Mouse (Mus musculus) gastrocnemius, adult 8-10 months (tissue): ENCODE results near the gene Srprb. TPM values are rescaled to one million over a fixed set of nuclear protein-coding genes. Genes with fewer than 3 reads are reported as not detected.

Experiments
- DNase-seq, 2 experiments: peaks; one replicate each; pipeline ENCODE4 v3.0.0; 2022; ENCODE audit warnings: low spot score in 2 of 2
- total RNA-seq, 4 experiments: library from RNA; stranded (reverse); gene quantifications; 2 replicates each; pipeline ENCODE4 v1.2.4; 2022

Gene Srprb
- total RNA-seq = 10 to 100 TPM; 15.1 to 18.3 (median 16.9) TPM

DNA sequence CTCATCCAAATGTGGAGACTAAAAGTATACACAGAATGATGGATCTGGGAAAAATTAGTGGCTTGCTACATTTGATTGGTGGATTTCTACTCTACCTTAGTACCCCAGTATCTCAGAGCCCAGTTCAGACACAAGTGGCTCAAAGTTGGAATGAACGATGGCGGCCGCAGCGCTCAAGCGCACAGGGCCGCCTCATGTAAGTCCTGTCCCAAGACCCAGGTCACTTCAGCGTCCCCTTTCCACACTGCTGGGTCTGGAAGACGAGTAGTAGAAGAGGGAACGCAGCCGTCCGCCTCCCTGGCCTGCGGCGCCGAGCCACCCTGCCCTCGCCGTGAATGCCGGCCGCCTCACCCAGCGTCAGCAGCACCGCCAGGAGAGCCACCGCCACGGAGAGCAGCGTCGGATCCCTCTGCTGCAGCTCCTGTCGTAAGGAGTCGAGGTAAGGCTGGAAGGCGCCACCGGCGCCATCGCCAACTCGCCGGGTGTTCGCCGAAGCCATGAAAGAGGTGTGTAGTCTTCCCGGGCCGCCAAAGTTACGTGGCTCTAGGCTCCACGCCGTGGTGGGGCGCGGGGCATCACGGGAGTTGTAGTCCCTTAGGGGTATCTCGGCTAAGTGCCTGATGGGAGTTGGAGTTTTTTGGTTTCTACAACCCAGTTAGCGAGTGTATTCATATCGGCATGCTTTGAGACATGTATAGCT is at the start of gene Srprb:
Gene Srprb (minus strand): TSS at position 577 of the 700 bp plus-strand sequence.
- DNase-seq = peak; percentile 85 to 88

DNA sequence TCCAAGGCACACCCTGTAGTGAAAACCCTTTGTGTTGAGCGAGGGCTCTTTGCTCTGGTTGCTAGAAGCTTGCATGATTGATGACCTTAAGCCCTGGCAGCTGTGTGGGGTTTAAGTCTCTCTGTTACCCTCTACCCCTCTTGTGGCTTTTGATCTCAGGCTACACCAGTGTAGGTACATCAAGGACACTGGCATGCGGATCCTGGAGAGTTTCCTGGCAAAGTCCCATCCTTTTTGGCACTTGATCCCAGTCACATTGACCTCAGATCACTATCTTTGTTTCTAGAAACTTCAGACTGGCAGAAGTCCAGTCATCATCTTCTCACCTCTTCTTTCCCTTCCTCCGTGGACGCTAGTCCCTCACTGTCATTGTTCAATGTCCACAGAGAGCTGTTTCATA is 46.7 kb upstream of the Srprb start:
- DNase-seq = no peak

DNA sequence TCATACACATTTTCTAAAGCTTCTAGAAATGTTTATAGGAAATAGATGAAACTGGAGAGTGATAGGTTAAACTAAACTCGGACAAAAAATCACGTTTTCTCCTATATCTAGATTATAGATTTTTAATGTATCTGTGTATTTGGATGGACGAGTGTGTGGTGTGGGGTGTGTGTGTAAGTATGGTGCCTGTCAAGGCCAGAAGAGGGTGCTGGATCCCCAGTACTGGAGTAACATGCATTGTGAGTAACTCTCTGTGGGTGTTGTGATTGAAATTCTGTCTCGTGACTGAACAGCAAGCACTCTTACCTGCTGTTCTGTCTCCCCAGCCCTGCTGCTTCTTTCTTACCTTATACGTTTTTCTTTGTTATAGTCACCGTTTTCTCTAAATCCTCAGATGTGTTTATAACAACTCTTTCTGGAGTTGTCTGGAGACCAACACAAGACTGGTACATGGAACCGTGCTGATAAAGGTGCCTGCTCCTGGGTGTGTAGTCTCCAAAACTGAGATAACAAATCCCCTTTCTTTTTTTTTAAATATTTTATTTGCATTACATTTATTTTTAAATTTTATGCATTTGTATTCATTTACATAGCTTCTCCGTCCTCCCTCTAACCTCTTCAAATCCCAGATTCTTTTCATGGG is 44.7 kb upstream of the Srprb start:
- DNase-seq = no peak

DNA sequence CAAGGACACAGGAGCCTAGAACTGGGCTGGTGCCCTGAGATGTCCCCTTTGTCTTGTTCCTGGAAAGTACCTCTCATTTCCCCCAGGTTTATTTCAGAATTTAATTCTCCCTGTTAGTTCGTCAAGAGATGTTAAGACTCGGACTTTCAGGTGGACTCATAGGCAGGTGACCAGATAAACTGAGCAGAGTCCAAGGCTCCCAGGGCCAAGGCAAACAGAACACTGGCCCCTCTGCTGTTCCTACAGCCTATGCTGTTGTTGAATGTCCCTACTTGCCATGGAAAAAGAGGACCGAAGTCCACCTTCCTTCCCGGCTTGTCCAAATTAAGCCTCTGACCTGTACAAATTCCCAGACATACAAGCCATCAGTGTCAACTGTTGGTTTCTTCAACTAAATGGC is 41.7 kb upstream of the Srprb start:
- no peak for DNase-seq

DNA sequence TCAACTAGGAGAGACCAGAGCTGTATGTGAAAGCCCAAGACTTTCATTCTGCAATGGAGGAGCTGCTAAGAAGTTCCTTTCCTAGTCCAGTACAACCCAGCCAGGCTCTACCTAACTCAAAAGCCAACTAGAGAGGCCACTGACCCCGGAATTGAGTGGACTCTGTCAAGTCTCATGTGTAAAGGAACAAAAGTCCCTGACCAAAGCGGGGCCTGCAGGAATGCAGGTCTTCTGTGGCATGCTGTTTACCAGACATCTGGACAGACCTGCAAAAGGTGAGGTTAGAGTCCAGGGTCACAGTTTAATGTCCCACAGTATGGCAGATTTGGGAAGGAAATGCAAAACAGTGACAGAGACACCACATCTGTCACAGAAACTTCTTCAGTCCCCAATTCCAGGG is 39.3 kb upstream of the Srprb start:
- DNase-seq = no peak

DNA sequence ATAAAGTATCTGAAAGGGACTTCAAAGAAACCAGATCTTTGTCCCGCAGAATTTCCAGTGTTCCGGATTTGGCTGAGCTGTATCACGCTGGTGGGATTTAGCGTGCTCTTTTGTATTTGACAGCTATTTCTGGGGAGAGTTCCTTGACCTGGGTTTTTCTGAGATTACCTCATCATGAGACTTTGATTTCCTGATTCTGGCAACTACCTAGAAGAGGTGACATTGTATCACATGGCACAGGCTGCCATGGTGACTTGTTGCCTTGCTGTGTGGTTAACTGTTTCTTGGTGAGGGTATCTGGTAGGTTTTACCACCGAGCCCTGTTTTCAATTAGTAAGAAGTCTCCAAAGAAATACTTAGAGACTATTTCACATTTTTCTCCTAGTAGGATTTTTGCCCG is 37.5 kb upstream of the Srprb start:
- no peak for DNase-seq

DNA sequence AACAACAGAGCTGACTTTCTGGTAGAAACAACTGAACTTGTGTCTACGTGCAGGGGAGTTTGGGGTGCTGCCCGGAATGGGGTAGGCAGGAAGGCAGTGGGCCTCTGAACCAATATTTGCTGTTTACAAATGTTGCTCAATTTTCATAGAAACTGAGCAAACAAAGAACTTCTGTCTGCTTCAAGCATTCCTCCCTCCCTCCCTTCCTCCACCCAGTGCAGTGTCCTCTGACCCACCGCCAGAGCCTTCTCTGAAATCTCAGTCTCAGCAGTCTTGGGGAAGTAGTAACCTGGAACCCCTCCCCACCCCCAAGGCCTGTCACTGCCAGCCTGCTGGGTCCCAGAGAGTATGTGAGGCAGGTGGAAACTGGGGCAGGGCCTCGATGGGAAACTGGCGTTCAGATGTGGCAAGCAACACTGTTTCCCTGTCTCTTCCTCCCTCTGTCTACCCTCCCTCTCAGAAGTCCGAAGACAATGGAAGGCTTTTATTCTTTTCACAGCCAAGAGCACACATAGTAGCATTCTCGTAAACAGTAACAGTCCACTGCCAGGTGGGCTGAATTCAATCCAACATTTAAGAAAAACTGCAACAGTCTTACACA is 32.7 kb upstream of the Srprb start:
- DNase-seq = no peak

DNA sequence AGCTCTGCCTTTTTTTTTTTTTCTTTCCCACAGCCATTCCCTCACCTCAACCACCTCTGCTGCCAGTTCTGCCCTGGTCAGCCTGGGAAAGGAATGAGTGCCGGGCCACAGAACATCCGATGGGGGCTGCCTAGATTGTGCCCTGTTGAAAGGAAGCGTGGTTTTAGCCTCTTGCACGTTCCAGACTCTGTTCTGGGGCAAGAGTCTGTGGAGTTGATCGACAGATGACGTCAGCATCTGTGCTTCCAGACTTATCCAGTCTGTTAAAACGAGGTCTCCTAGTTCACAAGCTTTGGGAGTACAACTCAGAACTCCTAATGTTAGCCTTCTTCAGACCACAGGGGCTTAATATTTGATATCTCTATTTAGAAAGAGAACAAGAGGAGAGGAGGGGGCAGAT is 32.1 kb upstream of the Srprb start:
- DNase-seq = no peak

DNA sequence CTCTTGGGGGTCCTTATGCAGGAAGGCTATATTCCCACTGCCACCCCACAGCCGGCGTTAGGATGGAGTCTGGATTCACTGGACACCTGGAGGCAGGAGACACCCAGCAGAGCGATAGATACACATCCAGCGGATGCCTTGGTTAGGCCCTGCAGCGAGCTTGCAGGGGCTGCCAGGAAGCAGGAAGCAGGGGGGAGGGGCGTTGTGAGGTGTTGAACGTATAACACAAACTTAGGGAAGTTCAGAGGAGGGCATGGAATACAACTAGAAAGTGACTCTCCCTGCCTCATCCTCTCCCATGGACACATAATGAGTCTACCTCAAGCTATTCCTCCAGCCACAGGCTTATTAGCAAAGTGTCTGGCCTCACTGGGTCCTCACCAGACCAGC is 31.1 kb upstream of the Srprb start:
- no peak for DNase-seq

DNA sequence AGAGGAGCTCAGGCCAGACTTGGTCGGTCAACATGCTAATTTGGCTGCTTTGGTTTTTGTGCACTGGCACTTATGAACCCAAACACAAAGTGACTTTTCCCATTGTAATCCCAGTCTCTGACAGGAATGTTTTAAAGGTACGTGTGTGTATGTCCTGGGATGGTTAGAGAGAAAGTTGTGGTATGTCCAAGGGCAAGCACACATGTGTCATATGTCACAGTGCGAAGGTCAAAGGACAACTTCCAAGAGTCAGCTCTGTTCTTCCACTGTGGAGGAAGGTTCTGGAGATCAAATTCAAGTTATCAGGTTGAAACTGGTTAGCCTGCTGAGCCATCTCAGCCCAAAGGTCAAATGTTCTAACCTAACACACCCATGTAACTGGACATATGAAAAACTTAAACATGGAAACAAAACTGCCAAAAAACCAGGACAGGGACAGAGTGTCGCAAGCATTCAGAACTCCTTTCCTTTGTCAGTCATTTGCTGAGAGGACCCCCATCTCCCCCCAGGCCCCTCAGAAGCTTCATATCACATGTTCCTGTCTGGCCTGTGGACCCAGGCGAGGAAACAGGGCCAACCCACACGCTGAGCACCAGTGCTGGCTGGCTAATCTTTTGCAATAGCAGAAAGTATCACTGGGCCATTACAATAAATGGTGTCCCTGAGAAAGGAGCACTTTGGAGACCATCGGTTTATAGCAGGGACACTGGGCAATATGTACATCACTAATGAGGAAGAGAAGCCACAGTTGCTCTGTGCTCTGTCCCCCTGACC is 30.5 kb upstream of the Srprb start:
- no peak for DNase-seq

DNA sequence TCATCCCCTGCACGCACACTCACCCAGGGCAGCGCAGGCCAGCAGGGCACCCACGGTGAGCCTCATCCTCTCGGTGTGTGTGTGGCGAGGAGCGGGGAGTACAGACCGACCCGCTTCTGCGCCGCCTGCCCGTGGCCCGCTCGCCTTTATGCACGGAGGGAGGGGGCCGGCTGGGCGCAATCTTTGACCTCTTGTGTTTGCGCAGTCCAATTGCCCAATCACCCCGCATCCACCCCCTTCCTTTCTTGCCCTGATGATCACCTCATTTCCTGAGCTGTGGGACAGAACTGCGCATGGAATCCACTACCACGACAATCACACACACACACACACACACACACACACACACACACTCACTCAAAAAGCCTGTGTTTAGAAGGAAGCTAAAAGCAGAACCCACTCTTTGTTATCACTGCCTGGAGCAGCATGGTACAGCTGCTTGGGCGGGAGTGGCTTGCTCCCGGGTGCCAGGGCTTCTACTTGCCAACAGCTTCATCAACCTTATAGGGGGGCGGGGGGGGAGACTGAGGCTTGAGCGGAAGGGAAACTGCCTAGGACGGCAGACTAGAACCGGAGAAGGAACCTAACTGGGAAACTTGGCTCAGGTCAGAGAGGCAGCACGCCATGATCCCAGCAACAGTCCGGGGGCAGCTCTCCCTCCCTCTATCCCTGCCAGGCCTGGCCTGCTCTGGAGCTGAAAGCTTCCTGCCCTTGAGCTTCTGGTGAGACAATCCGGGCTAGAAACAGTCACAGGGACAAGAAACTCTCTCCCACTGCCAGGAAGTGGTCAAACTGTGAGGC is 28.4 kb upstream of the Srprb start, which contains the start of the genes Gm20425 and Trf:
Gene Gm20425 (minus strand): TSS at position 157 of the 801 bp plus-strand sequence.
Gene Trf (minus strand): TSS at position 294 of the 801 bp plus-strand sequence.
- DNase-seq = no peak

DNA sequence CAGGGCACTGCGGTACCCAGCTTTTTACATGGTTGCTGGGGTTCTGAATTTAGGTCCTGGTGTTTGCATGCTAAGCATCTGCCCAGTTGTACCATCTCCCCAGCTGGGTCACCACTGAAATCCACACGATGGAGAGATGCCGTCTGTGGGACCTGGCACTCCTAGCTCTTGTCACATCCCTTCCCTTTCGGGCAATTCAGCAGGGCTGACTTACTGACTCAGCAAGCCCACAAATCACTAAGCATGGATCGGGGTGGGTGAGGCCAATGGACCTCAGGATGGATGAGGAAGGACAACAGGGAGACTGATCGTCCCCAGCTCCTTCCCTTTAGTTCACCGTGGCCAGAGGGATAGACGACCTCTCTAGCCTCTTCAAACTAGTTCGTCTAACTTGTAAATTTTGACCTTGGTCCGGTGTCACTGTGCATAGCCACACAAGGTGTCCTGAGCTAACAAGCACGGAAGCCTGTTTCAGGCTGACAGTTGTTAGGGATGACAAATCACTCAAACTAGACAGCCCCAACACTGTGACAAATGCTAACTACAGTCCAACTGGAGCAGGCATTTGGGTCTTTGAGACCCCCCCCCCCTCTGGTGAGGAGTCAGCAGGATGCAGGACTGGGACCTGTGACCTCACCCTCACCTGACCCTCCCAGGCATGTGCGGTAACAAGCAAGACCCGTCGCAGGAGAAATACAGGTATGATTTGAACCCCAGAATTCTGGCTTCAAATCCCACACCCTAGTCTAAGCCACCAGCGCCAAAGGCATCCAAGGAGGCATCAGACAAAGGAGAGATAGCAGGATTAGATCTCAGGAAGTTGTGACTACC is 27.3 kb upstream of the Srprb start:
- DNase-seq = no peak

DNA sequence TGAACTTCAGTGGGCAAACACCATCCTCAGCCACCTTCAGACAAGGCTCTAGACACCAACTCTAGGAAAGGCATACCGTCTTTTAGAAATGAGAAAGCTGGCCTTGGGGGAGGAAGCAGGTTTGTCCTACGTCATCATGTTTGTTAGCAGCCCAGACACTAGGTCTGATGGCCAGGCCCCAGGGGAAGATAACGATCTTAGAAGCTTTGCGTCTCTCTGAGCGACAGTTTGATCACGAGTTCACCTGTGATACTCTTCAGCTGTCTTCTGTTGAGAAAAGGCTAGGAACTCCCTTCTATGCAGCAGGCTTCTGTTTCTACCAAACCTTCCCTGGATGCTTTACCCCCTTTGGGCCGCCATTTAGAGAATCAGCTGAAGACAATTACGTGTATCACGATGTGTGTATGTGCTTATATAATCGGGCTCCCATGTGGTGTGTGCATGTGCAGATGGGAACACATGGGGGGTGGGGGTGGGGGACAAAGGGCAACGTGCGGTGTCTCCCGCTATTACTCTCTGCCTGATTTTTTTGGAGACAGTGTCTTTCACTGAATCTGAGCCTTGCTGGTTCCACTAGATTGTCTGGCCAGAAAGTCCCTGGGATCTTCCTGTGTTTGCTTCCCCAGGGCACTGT is 26.6 kb upstream of the Srprb start:
- DNase-seq = no peak

DNA sequence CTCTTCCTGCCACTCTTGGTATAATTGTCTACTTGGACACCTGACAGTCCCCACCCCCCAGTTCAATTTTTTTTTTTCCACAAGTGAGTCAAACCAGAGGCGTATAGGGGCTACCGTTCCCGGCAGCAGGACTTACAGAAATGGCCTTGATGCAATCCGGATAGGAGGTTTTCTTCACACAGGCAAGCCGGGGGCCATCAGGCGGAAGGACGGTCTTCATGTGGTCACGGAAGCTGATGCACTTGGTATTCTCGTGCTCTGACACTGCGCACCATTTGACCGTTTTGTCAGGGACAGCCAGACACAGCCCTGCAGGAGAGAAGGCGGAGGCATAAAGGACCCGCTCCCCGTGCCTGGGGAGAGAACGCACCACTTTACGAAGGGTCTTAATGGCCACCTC is 25.8 kb upstream of the Srprb start:
- DNase-seq = no peak

DNA sequence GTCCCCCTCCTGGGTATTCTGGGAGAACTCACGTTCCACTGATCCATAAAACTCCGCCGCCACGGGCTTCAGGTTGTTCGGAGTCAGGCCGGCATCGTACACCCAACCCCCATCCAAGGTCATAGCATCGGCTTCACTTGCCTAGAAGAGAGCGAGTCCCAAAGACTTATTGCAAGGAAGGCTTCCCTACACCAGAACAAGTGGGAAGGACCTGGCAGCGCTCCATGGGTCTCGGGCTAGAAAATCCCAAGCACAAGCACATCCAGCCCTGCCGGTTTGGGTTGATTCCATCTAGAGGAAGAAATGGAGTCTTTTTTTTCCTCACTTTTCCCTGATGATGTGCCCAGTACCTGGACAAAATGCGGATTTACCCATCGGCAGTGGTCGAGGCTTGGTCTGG is 24.9 kb upstream of the Srprb start:
- DNase-seq = no peak

DNA sequence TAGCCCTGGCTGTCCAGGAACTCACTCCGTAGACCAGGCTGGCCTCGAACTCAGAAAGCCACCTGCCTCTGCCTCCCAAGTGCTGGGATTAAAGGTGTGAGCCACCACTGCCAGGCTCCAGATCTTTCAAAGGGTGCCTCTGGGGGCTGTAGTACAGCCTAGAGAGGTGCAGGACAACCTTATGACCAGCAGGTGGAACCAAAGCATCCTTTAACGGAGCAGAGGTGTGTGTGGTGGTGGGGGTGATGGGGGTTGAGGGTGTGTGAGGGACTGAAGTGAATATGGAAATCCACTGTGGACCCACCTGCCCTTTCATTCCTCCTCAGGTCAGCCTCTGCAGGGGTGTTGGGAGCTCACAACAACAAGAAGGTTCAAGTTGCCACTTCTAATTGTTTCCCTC is 23.5 kb upstream of the Srprb start:
- no peak for DNase-seq

DNA sequence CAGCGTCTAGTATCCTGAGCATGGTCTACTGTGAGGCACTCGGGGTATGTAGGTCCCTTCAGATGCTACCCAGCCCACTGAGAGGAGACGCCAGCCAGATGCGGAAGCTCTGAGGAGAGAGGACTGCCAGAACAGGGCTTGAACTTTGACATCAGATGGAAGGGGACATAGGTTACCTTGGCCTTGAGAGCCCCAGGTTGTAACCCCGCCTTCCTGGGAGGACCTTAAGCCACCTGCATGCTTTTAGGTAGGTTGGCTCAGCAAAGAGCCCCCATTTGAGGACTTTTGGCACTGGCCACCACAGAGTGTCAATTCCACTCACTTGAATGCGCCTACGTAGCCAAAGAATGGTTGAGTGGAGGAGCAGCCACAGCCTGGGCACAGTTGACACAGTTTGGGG is 22.8 kb upstream of the Srprb start:
- DNase-seq = no peak

DNA sequence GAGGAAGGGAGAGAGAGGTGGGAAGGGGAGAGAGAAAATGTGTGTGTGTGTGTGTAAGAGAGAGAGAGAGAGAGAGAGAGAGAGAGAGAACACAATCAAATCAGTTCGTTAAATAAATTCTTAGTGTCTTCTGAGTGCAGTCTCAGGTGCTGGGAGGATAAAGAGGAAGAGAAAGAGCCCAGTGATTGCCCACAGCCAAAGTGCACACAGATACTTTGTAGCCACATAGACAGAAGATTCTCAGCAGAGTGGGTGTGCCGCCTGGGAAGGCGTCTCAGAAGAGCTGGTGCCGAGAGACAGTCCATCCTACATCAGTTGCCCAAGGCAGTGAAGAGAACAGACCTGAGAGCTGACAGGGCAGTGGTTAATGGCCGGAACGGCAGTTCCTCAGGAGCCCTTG is 12.3 kb upstream of the Srprb start:
- no peak for DNase-seq

DNA sequence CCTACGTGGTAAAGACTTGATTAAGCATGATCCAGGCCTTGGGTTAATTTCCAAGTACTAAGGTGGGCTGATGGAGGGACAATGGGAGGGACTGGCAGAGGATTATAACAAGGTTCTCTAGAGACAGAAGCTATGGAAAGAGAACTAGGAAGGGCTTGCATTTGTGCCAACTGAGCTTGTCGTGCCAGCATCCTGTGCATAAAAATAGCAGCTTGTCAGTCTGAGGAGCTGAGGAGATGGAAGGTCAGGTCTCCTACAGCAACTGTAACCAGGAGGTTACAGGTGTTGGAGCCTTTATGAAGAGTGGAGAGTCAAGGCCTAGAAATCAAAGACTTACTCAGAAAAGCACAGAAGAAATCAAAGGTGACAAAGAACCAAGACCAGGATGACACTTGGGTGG is 11.7 kb upstream of the Srprb start:
- no peak for DNase-seq
